Mouse (Mus musculus) naive thymus-derived CD4-positive, alpha-beta T cell, adult 2 months (primary cell): Measurements from ENCODE around the gene Diras2.

ENCODE experiments used
- DNase-seq: peaks from one replicate; pipeline ENCODE4 v3.0.0-alpha.2; 2011; ENCODE audit warnings: low read depth

The Diras2 gene

GRCm38 (mm10) chr13:52469795-52470690 is 61.0 kb downstream of the Diras2 start:
- no peak for DNase-seq

- no peak for DNase-seq
Measured at GRCm38 (mm10) chr13:52465141-52465540, 65.9 kb downstream of the Diras2 start.

GRCm38 (mm10) chr13:52459982-52460381 is 71.1 kb downstream of the Diras2 start:
- no peak for DNase-seq

GRCm38 (mm10) chr13:52457889-52458324 is 73.2 kb downstream of the Diras2 start:
- DNase-seq, result no peak

GRCm38 (mm10) chr13:52457177-52457888 is 73.7 kb downstream of the Diras2 start:
- DNase-seq, result no peak

GRCm38 (mm10) chr13:52455329-52455728 is 75.8 kb downstream of the Diras2 start:
- no peak for DNase-seq

- DNase-seq, result no peak
Measured at GRCm38 (mm10) chr13:52454708-52455250, 76.3 kb downstream of the Diras2 start.
